Mouse (Mus musculus) embryonic facial prominence, embryonic 11.5 days (tissue): ENCODE results near the gene Gja6. TPM values are rescaled to one million over a fixed set of nuclear protein-coding genes. Genes with fewer than 3 reads are reported as not detected.

ENCODE experiments used
- ATAC-seq: fragments of 200-750 bp; cut with Nextera tagmentation; replicated peaks from 2 replicates; pipeline ENCODE4 v1.8.0; 2017; ENCODE audit warnings: low read depth; ENCODE audit not compliant: insufficient number of reproducible peaks, low FRiP score, low TSS enrichment
- DNase-seq: peaks from one replicate; pipeline ENCODE4 v3.0.0-alpha.2; 2015; ENCODE audit warnings: low spot score
- H3K27ac ChIP-seq: fragments of 300-500 bp; sonication (generic); replicated peaks from 2 replicates; pipeline ENCODE4 v1.5.1; 2014; ENCODE audit warnings: mild to moderate bottlenecking, low read depth, low read length, control low read depth
- H3K27me3 ChIP-seq: fragments of 300-500 bp; sonication (generic); 2 replicates; pipeline ENCODE4 v1.6.1; 2014; ENCODE audit warnings: mild to moderate bottlenecking, low read length, moderate library complexity, mixed read lengths; ENCODE audit not compliant: control insufficient read depth, insufficient read depth
- H3K36me3 ChIP-seq: fragments of 300-500 bp; sonication (generic); replicated peaks from 2 replicates; pipeline ENCODE4 v1.6.1; 2014; ENCODE audit warnings: low read depth, mild to moderate bottlenecking, low read length, moderate library complexity, mixed read lengths; ENCODE audit not compliant: control insufficient read depth, insufficient read depth
- H3K4me1 ChIP-seq: fragments of 300-500 bp; sonication (generic); 2 replicates; pipeline ENCODE4 v1.6.1; 2014; ENCODE audit warnings: low read length, mixed read lengths; ENCODE audit not compliant: control insufficient read depth, insufficient read depth
- H3K4me2 ChIP-seq: fragments of 300-500 bp; sonication (generic); 2 replicates; pipeline ENCODE4 v1.6.1; 2014; ENCODE audit warnings: low read depth, mild to moderate bottlenecking, control low read depth, low read length, moderate library complexity
- H3K4me3 ChIP-seq: fragments of 300-500 bp; sonication (generic); 2 replicates; pipeline ENCODE4 v1.5.1; 2014; ENCODE audit warnings: low read depth, low read length, control low read depth
- H3K9ac ChIP-seq: fragments of 300-500 bp; sonication (generic); replicated peaks from 2 replicates; pipeline ENCODE4 v1.6.1; 2014; ENCODE audit warnings: mild to moderate bottlenecking, control low read depth, low read length
- H3K9me3 ChIP-seq: fragments of 300-500 bp; sonication (generic); replicated peaks from 2 replicates; pipeline ENCODE4 v1.6.1; 2016; ENCODE audit warnings: mild to moderate bottlenecking, low read length, inconsistent platforms, mixed read lengths; ENCODE audit not compliant: control insufficient read depth
- WGBS: fragments of 180-500 bp; shearing (Covaris S2); extraction: QIAGEN DNeasy Blood & Tissue Kit; methylation state at CpG from one replicate; pipeline ENCODE4 v1.1.7; 2014; 5-methylcytosine and 5-hydroxymethylcytosine counted together
- polyA plus RNA-seq: library from polyadenylated mRNA; unstranded; fragments of >200 nt; fragmentation: Nextera tagmentation; extraction: Ambion mirVana; gene quantifications from 2 replicates; pipeline ENCODE4 v1.2.1, GENCODE M21; 2014

Gja6 gene
- polyA plus RNA-seq, 1 experiment from 2014 or later: 0.29 TPM

- no peak overlapping the region for H3K27ac ChIP-seq
- DNase-seq (no peak), ATAC-seq (no peak)
- H3K9me3 ChIP-seq: no peaks in the 10 kb centered on the region
- WGBS: 74% methylated on average over 4 of the region's 4 CpGs
- H3K4me3 ChIP-seq: no peak overlapping the region
- H3K4me2 ChIP-seq: no peak overlapping the region
- no peaks in the 10 kb centered on the region for H3K4me1 ChIP-seq
- H3K36me3 ChIP-seq: no peaks in the 10 kb centered on the region
- H3K9ac ChIP-seq: no peak overlapping the region
- no peaks in the 10 kb centered on the region for H3K27me3 ChIP-seq
Measured at GRCm38 (mm10) chrX:160905913-160906312, 939 bp downstream of the Gja6 start.

GRCm38 (mm10) chrX:160905041-160905678 is 1.7 kb downstream of the Gja6 start:
- Histone ChIP-seq H3K4me3 (no peak overlapping the region), H3K9ac (no peak overlapping the region), H3K4me1 (no peaks in the 10 kb centered on the region), H3K27me3 (no peaks in the 10 kb centered on the region), H3K36me3 (no peaks in the 10 kb centered on the region), H3K4me2 (no peak overlapping the region), H3K27ac (no peak overlapping the region), H3K9me3 (no peaks in the 10 kb centered on the region)
- ATAC-seq (no peak), DNase-seq (no peak)
- 54% methylated on average over 2 of the region's 2 CpGs for WGBS

- H3K9me3 ChIP-seq: no peaks in the 10 kb centered on the region
- ATAC-seq: no peak
Measured at GRCm38 (mm10) chrX:160901118-160901517, 5.7 kb downstream of the Gja6 start.

GRCm38 (mm10) chrX:160892077-160892476 is 14.8 kb downstream of the Gja6 start:
- Histone ChIP-seq H3K36me3 (no peaks in the 10 kb centered on the region), H3K4me1 (no peaks in the 10 kb centered on the region), H3K9ac (no peak overlapping the region), H3K27ac (no peak overlapping the region), H3K4me3 (no peak overlapping the region), H3K9me3 (no peaks in the 10 kb centered on the region), H3K4me2 (no peak overlapping the region), H3K27me3 (no peaks in the 10 kb centered on the region)
- 46% methylated on average over 1 of the region's 1 CpGs for WGBS
- DNase-seq: no peak
- ATAC-seq: no peak

More at GRCm38 (mm10) chrX:160901118-160901517, 5.7 kb downstream of the Gja6 start:
- Histone ChIP-seq H3K4me1 (no peaks in the 10 kb centered on the region), H3K27ac (no peak overlapping the region), H3K4me3 (no peak overlapping the region), H3K4me2 (no peak overlapping the region), H3K9ac (no peak overlapping the region), H3K27me3 (no peaks in the 10 kb centered on the region), H3K36me3 (no peaks in the 10 kb centered on the region)
- 95% methylated on average over 2 of the region's 2 CpGs for WGBS
- DNase-seq: no peak

GRCm38 (mm10) chrX:160886301-160886700 is 20.6 kb downstream of the Gja6 start:
- 75% methylated on average over 2 of the region's 2 CpGs for WGBS
- no peaks in the 10 kb centered on the region for H3K36me3 ChIP-seq

GRCm38 (mm10) chrX:160866576-160866975 is 40.3 kb downstream of the Gja6 start:
- DNase-seq (no peak), ATAC-seq (no peak)
- 87% methylated on average over 4 of the region's 4 CpGs for WGBS
- Histone ChIP-seq H3K36me3 (no peaks in the 10 kb centered on the region), H3K9me3 (no peaks in the 10 kb centered on the region), H3K4me3 (no peak overlapping the region), H3K4me1 (no peaks in the 10 kb centered on the region), H3K4me2 (no peak overlapping the region), H3K9ac (no peak overlapping the region), H3K27me3 (no peaks in the 10 kb centered on the region), H3K27ac (no peak overlapping the region)

More at GRCm38 (mm10) chrX:160886301-160886700, 20.6 kb downstream of the Gja6 start:
- Histone ChIP-seq H3K27ac (no peak overlapping the region), H3K27me3 (no peaks in the 10 kb centered on the region), H3K9me3 (no peaks in the 10 kb centered on the region), H3K4me1 (no peaks in the 10 kb centered on the region), H3K9ac (no peak overlapping the region), H3K4me2 (no peak overlapping the region), H3K4me3 (no peak overlapping the region)
- DNase-seq: no peak
- no peak for ATAC-seq

- Histone ChIP-seq H3K36me3 (no peaks in the 10 kb centered on the region), H3K27me3 (no peaks in the 10 kb centered on the region), H3K27ac (no peak overlapping the region), H3K4me1 (no peaks in the 10 kb centered on the region), H3K4me2 (no peak overlapping the region), H3K9ac (no peak overlapping the region), H3K9me3 (no peaks in the 10 kb centered on the region), H3K4me3 (no peak overlapping the region)
- 76% methylated on average over 4 of the region's 4 CpGs for WGBS
- ATAC-seq: no peak
- DNase-seq: no peak
Measured at GRCm38 (mm10) chrX:160865022-160865421, 41.8 kb downstream of the Gja6 start.

- 72% methylated on average over 4 of the region's 4 CpGs for WGBS
- Histone ChIP-seq H3K4me2 (no peak overlapping the region), H3K27ac (no peak overlapping the region), H3K9me3 (no peaks in the 10 kb centered on the region), H3K9ac (no peak overlapping the region), H3K4me3 (no peak overlapping the region), H3K36me3 (no peaks in the 10 kb centered on the region), H3K4me1 (no peaks in the 10 kb centered on the region), H3K27me3 (no peaks in the 10 kb centered on the region)
- no peak for ATAC-seq
- no peak for DNase-seq
Measured at GRCm38 (mm10) chrX:160863689-160864383, 43.0 kb downstream of the Gja6 start.
